Mouse (Mus musculus) thymus, adult 18-20 months (tissue): ENCODE data around the gene Minpp1.

Experiments
- DNase-seq, 2 experiments: peaks; one replicate each; pipeline ENCODE4 v3.0.0; 2022; ENCODE audit warnings: mixed read lengths in 2 of 2

Minpp1 gene

GRCm38 (mm10) chr19:32490976-32491375, 5.4 kb downstream of the Minpp1 start:
- no peak for DNase-seq

GRCm38 (mm10) chr19:32492339-32492738, 6.8 kb downstream of the Minpp1 start:
- DNase-seq = no peak

GRCm38 (mm10) chr19:32492981-32493380, 7.4 kb downstream of the Minpp1 start:
- no peak for DNase-seq

- DNase-seq = no peak
Observed at GRCm38 (mm10) chr19:32493471-32493870, 7.9 kb downstream of the Minpp1 start.

GRCm38 (mm10) chr19:32494611-32495010, 9.0 kb downstream of the Minpp1 start:
- DNase-seq = no peak

GRCm38 (mm10) chr19:32495034-32495433, 9.5 kb downstream of the Minpp1 start:
- DNase-seq = no peak

GRCm38 (mm10) chr19:32497411-32497810, 11.8 kb downstream of the Minpp1 start:
- DNase-seq = no peak

- DNase-seq = no peak
Observed at GRCm38 (mm10) chr19:32498002-32498401, 12.4 kb downstream of the Minpp1 start.

GRCm38 (mm10) chr19:32501414-32501813, 15.8 kb downstream of the Minpp1 start:
- no peak for DNase-seq

- no peak for DNase-seq
Observed at GRCm38 (mm10) chr19:32506081-32506480, 20.5 kb downstream of the Minpp1 start.

GRCm38 (mm10) chr19:32506514-32506913, 20.9 kb downstream of the Minpp1 start:
- no peak for DNase-seq

- no peak for DNase-seq
Observed at GRCm38 (mm10) chr19:32507100-32507499, 21.5 kb downstream of the Minpp1 start.

GRCm38 (mm10) chr19:32507526-32507925, 22.0 kb downstream of the Minpp1 start:
- DNase-seq = no peak

GRCm38 (mm10) chr19:32510267-32510666, 24.7 kb downstream of the Minpp1 start:
- DNase-seq = no peak

- DNase-seq = no peak
Observed at GRCm38 (mm10) chr19:32510962-32511361, 25.4 kb downstream of the Minpp1 start.

GRCm38 (mm10) chr19:32512518-32512917, 26.9 kb downstream of the Minpp1 start:
- no peak for DNase-seq

- DNase-seq = no peak
Observed at GRCm38 (mm10) chr19:32516575-32516974, 31.0 kb downstream of the Minpp1 start.

GRCm38 (mm10) chr19:32521446-32521845, 35.9 kb downstream of the Minpp1 start:
- DNase-seq = no peak

- no peak for DNase-seq
Observed at GRCm38 (mm10) chr19:32522247-32522646, 36.7 kb downstream of the Minpp1 start.

GRCm38 (mm10) chr19:32522753-32523307, 37.3 kb downstream of the Minpp1 start:
- no peak for DNase-seq

- peak; percentile 66 to 76 for DNase-seq
Observed at GRCm38 (mm10) chr19:32523769-32524515, 38.4 kb downstream of the Minpp1 start.

GRCm38 (mm10) chr19:32524516-32524860, 38.9 kb downstream of the Minpp1 start:
- no peak for DNase-seq

- DNase-seq = no peak
Observed at GRCm38 (mm10) chr19:32527139-32527538, 41.6 kb downstream of the Minpp1 start.

- no peak for DNase-seq
Observed at GRCm38 (mm10) chr19:32528723-32529122, 43.2 kb downstream of the Minpp1 start.
